Comparison of ENCODE assay signal across 18 mouse cellular contexts in the genomic region with DNA sequence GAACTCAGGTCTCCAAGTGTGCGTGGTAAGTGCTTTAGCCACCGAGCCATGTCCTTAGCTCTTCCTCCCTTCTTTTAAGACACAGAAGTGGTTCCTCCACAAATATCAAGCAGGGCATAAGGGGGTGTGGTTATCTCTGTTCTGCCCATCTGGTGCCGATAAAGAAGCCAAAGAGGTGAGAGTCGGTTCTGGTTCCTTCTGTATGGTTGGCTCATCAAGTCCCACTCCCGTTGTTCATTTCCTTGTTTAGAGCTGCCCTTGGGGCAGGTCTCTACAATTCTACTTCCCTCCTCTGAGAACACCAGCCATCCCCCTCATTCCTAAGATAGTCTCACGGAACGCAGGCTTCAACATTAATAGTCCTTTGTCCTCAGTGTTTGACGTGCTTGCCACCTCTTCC. TPM values are rescaled to one million over a fixed set of nuclear protein-coding genes. Genes with fewer than 3 reads are reported as not detected.
DNase-seq lines count a peak whose midpoint lies in the region; ATAC-seq and TF ChIP-seq lines count a peak whose summit lies in the region.
"Had no signal": no experiment of that assay in that cellular context is flagged by ENCODE, and none has a peak within 500 bp of the region (broad histone marks: within the 10 kb centered on the region; RNA-seq: fewer than 3 reads in every experiment).

No protein-coding gene starts in this region.

- no peak overlapping the region for H3K4me2 ChIP-seq in kidney, postnatal 0 days (ENCODE audit: low read length)
- H3K4me2 ChIP-seq in liver, embryonic 15.5 days: peak overlapping the region; percentile 60
- H3K4me2 ChIP-seq: forebrain, embryonic 12.5 days; midbrain, embryonic 12.5 days had no signal

- ATAC-seq in kidney, postnatal 0 days (replicated peaks; ENCODE audit: low FRiP score, low read depth): no peak
- peak; percentile 92 for ATAC-seq in liver, embryonic 15.5 days (ENCODE audit: insufficient read depth)

- 64% methylated on average over 8 of the region's 8 CpGs for WGBS in kidney, postnatal 0 days
- WGBS in liver, embryonic 15.5 days (ENCODE audit: insufficient replicate concordance): 32% methylated on average over 8 of the region's 8 CpGs

- H3K9ac ChIP-seq in kidney, postnatal 0 days (ENCODE audit: low read depth, low read length): no peak overlapping the region
- H3K9ac ChIP-seq in liver, embryonic 15.5 days: 0 out of 2 replicates have a peak overlapping the region, but pooled peaks have one; percentile 17
- H3K9ac ChIP-seq: forebrain, embryonic 12.5 days; midbrain, embryonic 12.5 days had no signal

- H3K27me3 ChIP-seq in kidney, postnatal 0 days (ENCODE audit: insufficient read depth, low read length): no peaks in the 10 kb centered on the region
- no peaks in the 10 kb centered on the region; the same call in 1 of the 2 replicates for H3K27me3 ChIP-seq in liver, embryonic 15.5 days

- no peaks in the 10 kb centered on the region for H3K4me1 ChIP-seq in kidney, postnatal 0 days (replicated peaks; ENCODE audit: insufficient read depth, low read length)
- peaks cover 34% of the 10 kb centered on the region for H3K4me1 ChIP-seq in liver, embryonic 15.5 days (replicated peaks)
- H3K4me1 ChIP-seq: forebrain, embryonic 12.5 days; midbrain, embryonic 12.5 days had no signal

- peak; percentile 53 to 62 for DNase-seq in cerebellum, postnatal 14 days
- DNase-seq in cerebellum, adult 11 months: no peak
- peak; percentile 19 for DNase-seq in kidney, postnatal 0 days (ENCODE audit: low spot score)
- DNase-seq in kidney, postnatal 4 days: no peak
- DNase-seq in c-Kit-positive CD71-positive TER-119-negative erythroid progenitor cells, embryonic 14.5 days (ENCODE audit: low read depth): peak; percentile 60
- DNase-seq in layer of hippocampus, postnatal 36 days: no peak
- DNase-seq in cerebellum, adult 8-10 months: no peak
- DNase-seq: adrenal gland, postnatal 14 days; cerebellum, adult 9-10 months; kidney, adult 11 months; lung, adult 2 months had no signal

- H3K36me3 ChIP-seq in kidney, postnatal 0 days (ENCODE audit: insufficient read depth, low read length): no peaks in the 10 kb centered on the region
- H3K36me3 ChIP-seq in liver, embryonic 15.5 days (replicated peaks): no peaks in the 10 kb centered on the region
- H3K36me3 ChIP-seq: embryonic facial prominence, embryonic 10.5 days; midbrain, embryonic 12.5 days had no signal

- H3K27ac ChIP-seq in kidney, postnatal 0 days: no peak overlapping the region
- peak overlapping the region; percentile 80 for H3K27ac ChIP-seq in liver, embryonic 15.5 days (replicated peaks)
- H3K27ac ChIP-seq: embryonic facial prominence, embryonic 10.5 days; forebrain, embryonic 12.5 days; midbrain, embryonic 12.5 days had no signal

- no peak overlapping the region for H3K4me3 ChIP-seq in kidney, postnatal 0 days (replicated peaks; ENCODE audit: low read depth, low read length)
- H3K4me3 ChIP-seq in liver, embryonic 15.5 days (replicated peaks): no peak overlapping the region; the same call in 1 of the 2 replicates
- H3K4me3 ChIP-seq: embryonic facial prominence, embryonic 10.5 days; forebrain, embryonic 12.5 days; midbrain, embryonic 12.5 days had no signal

- no peaks in the 10 kb centered on the region for H3K9me3 ChIP-seq in kidney, postnatal 0 days (replicated peaks; ENCODE audit: low read length)
- no peaks in the 10 kb centered on the region for H3K9me3 ChIP-seq in liver, embryonic 15.5 days (replicated peaks)
- H3K9me3 ChIP-seq: embryonic facial prominence, embryonic 10.5 days; forebrain, embryonic 12.5 days; midbrain, embryonic 12.5 days had no signal

- TF ChIP-seq CTCF in kidney, postnatal 0 days (IDR thresholded peaks at IDR 0.05; ENCODE audit: low read depth): no peak

RNA-seq across cellular contexts. Expression of a gene that starts 7.3 kb away (rescaled TPM):
- 51.7 and 57.9 TPM in 2 replicates for polyA plus RNA-seq in kidney, postnatal 0 days (2015; fragmentation: Nextera tagmentation; extraction: Ambion mirVana)
- polyA plus RNA-seq in liver, embryonic 15.5 days (2015; fragmentation: Nextera tagmentation; extraction: Ambion mirVana): 7.8 and 8.0 TPM in 2 replicates
- 100 to 1,000 TPM; 138 to 158 TPM for total RNA-seq in layer of hippocampus, postnatal 36 days (2021)

RNA-seq across cellular contexts. Expression of a gene that starts 10.0 kb away (rescaled TPM):
- not detected in 2 replicates for polyA plus RNA-seq in kidney, postnatal 0 days (2015; fragmentation: Nextera tagmentation; extraction: Ambion mirVana)
- not detected in 2 replicates for polyA plus RNA-seq in liver, embryonic 15.5 days (2015; fragmentation: Nextera tagmentation; extraction: Ambion mirVana)
- not detected for total RNA-seq in layer of hippocampus, postnatal 36 days (2021)
- total RNA-seq: adrenal gland, postnatal 14 days; left cerebral cortex, postnatal 25 days had no signal
- polyA plus RNA-seq: embryonic facial prominence, embryonic 10.5 days; forebrain, embryonic 12.5 days; hindbrain, embryonic 11.5 days; lung, adult 2 months; midbrain, embryonic 12.5 days; stomach, embryonic 16.5 days had no signal

RNA-seq across cellular contexts. Expression of a gene that starts 27.3 kb away (rescaled TPM):
- 1.6 and 1.8 TPM in 2 replicates for polyA plus RNA-seq in kidney, postnatal 0 days (2015; fragmentation: Nextera tagmentation; extraction: Ambion mirVana)
- polyA plus RNA-seq in liver, embryonic 15.5 days (2015; fragmentation: Nextera tagmentation; extraction: Ambion mirVana): 0.07 TPM in 2 replicates
- not detected for total RNA-seq in layer of hippocampus, postnatal 36 days (2021)
- total RNA-seq: adrenal gland, postnatal 14 days; left cerebral cortex, postnatal 25 days had no signal
- polyA plus RNA-seq: stomach, embryonic 16.5 days had no signal

RNA-seq across cellular contexts. Expression of a gene that starts 34.2 kb away (rescaled TPM):
- 3.5 and 4.2 TPM in 2 replicates for polyA plus RNA-seq in kidney, postnatal 0 days (2015; fragmentation: Nextera tagmentation; extraction: Ambion mirVana)
- polyA plus RNA-seq in liver, embryonic 15.5 days (2015; fragmentation: Nextera tagmentation; extraction: Ambion mirVana): 0.24 and 0.53 TPM in 2 replicates
- 10 to 100 TPM; 88.5 to 90.2 TPM for total RNA-seq in layer of hippocampus, postnatal 36 days (2021)

RNA-seq across cellular contexts. Expression of a gene that starts 47.2 kb away (rescaled TPM):
- 2.8 and 2.9 TPM in 2 replicates for polyA plus RNA-seq in kidney, postnatal 0 days (2015; fragmentation: Nextera tagmentation; extraction: Ambion mirVana)
- 0.69 and 0.82 TPM in 2 replicates for polyA plus RNA-seq in liver, embryonic 15.5 days (2015; fragmentation: Nextera tagmentation; extraction: Ambion mirVana)
- not detected for total RNA-seq in layer of hippocampus, postnatal 36 days (2021)
- total RNA-seq: left cerebral cortex, postnatal 25 days had no signal

Comparison
In these comparisons a context has a peak if more than half of its experiments do, and no peak if none do; other contexts are left out.
1. DNase-seq: peak in cerebellum, postnatal 14 days (2 of 2), kidney, postnatal 0 days (single experiment) and c-Kit-positive CD71-positive TER-119-negative erythroid progenitor cells, embryonic 14.5 days (single experiment); none in cerebellum, adult 11 months (single experiment), kidney, postnatal 4 days (0 of 2), layer of hippocampus, postnatal 36 days (0 of 2) and cerebellum, adult 8-10 months (single experiment).